Mouse (Mus musculus): ENCODE measurements at regions not wholly inside any gene's neighbourhood (a gene's known extent, or its start where the extent isn't known, plus 50 kb on each side); places are given as distances from the start of the nearest gene placed in this dataset.
A peak's percentile ranks its signal among the peaks of the same experiment; 100 is the strongest.

GRCm38 (mm10) chr6:99890805-99891204, 164.6 kb upstream of the Prok2 start:
- DNase-seq = no peak

- no peak for DNase-seq
Observed at GRCm38 (mm10) chr6:99889055-99889454, 162.9 kb upstream of the Prok2 start.

- no peak for DNase-seq
Observed at GRCm38 (mm10) chr6:99887904-99888303, 161.7 kb upstream of the Prok2 start.

- DNase-seq = no peak
Observed at GRCm38 (mm10) chr6:99884755-99885154, 158.6 kb upstream of the Prok2 start.

- no peak for DNase-seq
Observed at GRCm38 (mm10) chr6:99884054-99884453, 157.9 kb upstream of the Prok2 start.

- no peak for DNase-seq
Observed at GRCm38 (mm10) chr6:99881606-99882005, 155.4 kb upstream of the Prok2 start.

GRCm38 (mm10) chr6:99874852-99875251, 148.7 kb upstream of the Prok2 start:
- DNase-seq = no peak

- DNase-seq = no peak
Observed at GRCm38 (mm10) chr6:99874029-99874428, 147.8 kb upstream of the Prok2 start.

- peak; percentile 11 to 21 for DNase-seq
Observed at GRCm38 (mm10) chr6:99866061-99866460, 139.9 kb upstream of the Prok2 start.

- no peak for DNase-seq
Observed at GRCm38 (mm10) chr6:99864949-99865348, 138.8 kb upstream of the Prok2 start.

GRCm38 (mm10) chr6:99863418-99863817, 137.2 kb upstream of the Prok2 start:
- DNase-seq = no peak

- DNase-seq = no peak
Observed at GRCm38 (mm10) chr6:99857411-99857810, 131.2 kb upstream of the Prok2 start.

GRCm38 (mm10) chr6:99853716-99854115, 127.5 kb upstream of the Prok2 start:
- no peak for DNase-seq

GRCm38 (mm10) chr6:99850706-99851105, 124.5 kb upstream of the Prok2 start:
- no peak for DNase-seq

GRCm38 (mm10) chr6:99845508-99845846, 119.3 kb upstream of the Prok2 start:
- no peak for DNase-seq

- DNase-seq = no peak
Observed at GRCm38 (mm10) chr6:99844775-99845507, 118.7 kb upstream of the Prok2 start.

- DNase-seq = no peak
Observed at GRCm38 (mm10) chr6:99843507-99843906, 117.3 kb upstream of the Prok2 start.

GRCm38 (mm10) chr6:99842723-99843122, 116.5 kb upstream of the Prok2 start:
- DNase-seq = no peak

GRCm38 (mm10) chr6:99840823-99841222, 114.6 kb upstream of the Prok2 start:
- no peak for DNase-seq

- DNase-seq = peak in 1 of 2 experiments; percentile 10
Observed at GRCm38 (mm10) chr6:99833323-99833722, 107.1 kb upstream of the Prok2 start.

- DNase-seq = no peak
Observed at GRCm38 (mm10) chr6:99827625-99828024, 101.4 kb upstream of the Prok2 start.

- no peak for DNase-seq
Observed at GRCm38 (mm10) chr6:99824808-99825207, 98.6 kb upstream of the Prok2 start.

GRCm38 (mm10) chr6:99822471-99822870, 96.3 kb upstream of the Prok2 start:
- no peak for DNase-seq

GRCm38 (mm10) chr6:99819255-99819929, 93.2 kb upstream of the Prok2 start:
- DNase-seq = no peak

- no peak for DNase-seq
Observed at GRCm38 (mm10) chr6:99818486-99818885, 92.3 kb upstream of the Prok2 start.

All from thymus, adult 18-20 months (tissue).